Mouse (Mus musculus) cerebellum, adult 2 months (tissue): ENCODE measurements around the gene Itpr1. TPM values are rescaled to one million over a fixed set of nuclear protein-coding genes. Genes with fewer than 3 reads are reported as not detected.

Experiments
- DNase-seq, 2 experiments: peaks; one replicate each; pipeline ENCODE4 v3.0.0; 2021
- H3K27ac ChIP-seq: fragments of 200-500 bp; 2 replicates; pipeline ENCODE4 v1.5.1; 2012; ENCODE audit warnings: low read length, control low read depth, inconsistent platforms; ENCODE audit not compliant: insufficient read depth
- H3K27me3 ChIP-seq: fragments of 200-500 bp; 2 replicates; pipeline ENCODE4 v1.6.1; 2012; ENCODE audit warnings: inconsistent platforms, mild to moderate bottlenecking, low read length, moderate library complexity; ENCODE audit not compliant: control insufficient read depth, insufficient read depth
- H3K4me1 ChIP-seq: fragments of 200-500 bp; 2 replicates; pipeline ENCODE4 v1.6.1; 2011; ENCODE audit warnings: low read length; ENCODE audit not compliant: control insufficient read depth, insufficient read depth
- H3K4me3 ChIP-seq: fragments of 200-500 bp; replicated peaks from 2 replicates; pipeline ENCODE3; 2011; ENCODE audit warnings: mild to moderate bottlenecking, low read depth, low read length, control low read depth; ENCODE audit not compliant: insufficient read depth
- CTCF ChIP-seq: fragments of 200-500 bp; IDR thresholded peaks from 2 replicates; pipeline ENCODE4 v1.5.1; 2011; ENCODE audit warnings: low read depth, mild to moderate bottlenecking, control low read depth, low read length, moderate library complexity, borderline replicate concordance; ENCODE audit not compliant: insufficient read depth
- POLR2A ChIP-seq: fragments of 200-500 bp; IDR thresholded peaks from 2 replicates; pipeline ENCODE4 v1.6.1; 2011; ENCODE audit warnings: low read length, control low read depth, borderline replicate concordance; ENCODE audit not compliant: insufficient read depth
- WGBS: fragments of 180-500 bp; shearing (Covaris S2); methylation state at CpG from one replicate; pipeline ENCODE4 v1.1.7; 2018; 5-methylcytosine and 5-hydroxymethylcytosine counted together
- polyA plus RNA-seq: library from polyadenylated mRNA; depleted of rRNA; stranded (reverse); fragments of >200 nt; gene quantifications from 2 replicates; pipeline ENCODE4 v1.2.3, GENCODE M21; 2012

Itpr1 gene
- polyA plus RNA-seq, 1 experiment = 529 TPM

DNA sequence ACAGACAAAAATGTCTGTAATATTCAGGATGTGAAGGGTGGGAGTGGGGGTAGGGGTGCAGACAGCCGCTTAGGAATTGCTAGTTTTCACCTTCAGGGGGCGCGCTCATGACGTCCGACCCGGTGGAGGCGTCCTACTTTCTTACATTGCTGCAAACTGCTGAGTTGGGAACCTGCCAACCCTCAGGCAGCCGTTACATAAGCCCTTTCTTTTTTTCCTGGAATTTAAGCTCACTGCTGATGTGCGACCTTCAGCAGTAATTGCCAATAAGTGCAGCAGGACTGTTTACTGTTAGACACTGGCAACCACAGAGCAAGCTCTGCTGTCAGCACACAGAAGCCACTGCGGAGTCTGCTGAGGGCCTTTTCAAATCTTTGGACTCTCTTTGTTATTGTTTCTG is 213.9 kb downstream of the Itpr1 start:
- WGBS = 1% methylated on average over 10 of the region's 10 CpGs
- peak overlapping the region; percentile 50 for H3K4me3 ChIP-seq

DNA sequence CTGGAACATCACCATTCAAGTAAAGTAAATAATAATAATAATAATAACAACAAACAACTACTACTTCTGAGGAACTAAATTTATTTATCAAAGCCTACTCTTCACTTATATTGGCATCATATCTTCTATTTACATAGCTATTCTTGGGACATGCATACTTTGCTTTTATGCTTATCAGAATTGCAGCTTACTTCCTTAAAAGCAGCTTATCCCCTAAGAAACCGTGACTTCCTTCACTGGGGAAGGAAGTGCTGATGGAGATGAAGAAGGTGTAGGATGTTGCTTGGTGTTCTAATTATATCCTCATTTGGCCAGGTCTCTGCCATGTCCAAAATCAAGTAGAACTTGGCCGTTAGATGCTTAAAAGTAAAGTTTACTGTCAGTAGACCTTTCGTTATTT is 215.5 kb downstream of the Itpr1 start:
- TF ChIP-seq POLR2A (no peak), CTCF (no peak)
- Histone ChIP-seq H3K4me3 (no peak overlapping the region), H3K4me1 (peaks cover 5% of the 10 kb centered on the region), H3K27me3 (no peaks in the 10 kb centered on the region), H3K27ac (no peak overlapping the region)
- no peak for DNase-seq
- 95% methylated on average over 3 of the region's 3 CpGs for WGBS

More for the DNA sequence above, 213.9 kb downstream of the Itpr1 start:
- peak; percentile 92 to 93 for DNase-seq
- H3K27me3 ChIP-seq = no peaks in the 10 kb centered on the region
- TF ChIP-seq POLR2A (peak; percentile 13; the same call in 1 of the 2 replicates), CTCF (peak; percentile 78)
- H3K4me1 ChIP-seq = peaks cover 5% of the 10 kb centered on the region
- peak overlapping the region; percentile 78 for H3K27ac ChIP-seq

DNA sequence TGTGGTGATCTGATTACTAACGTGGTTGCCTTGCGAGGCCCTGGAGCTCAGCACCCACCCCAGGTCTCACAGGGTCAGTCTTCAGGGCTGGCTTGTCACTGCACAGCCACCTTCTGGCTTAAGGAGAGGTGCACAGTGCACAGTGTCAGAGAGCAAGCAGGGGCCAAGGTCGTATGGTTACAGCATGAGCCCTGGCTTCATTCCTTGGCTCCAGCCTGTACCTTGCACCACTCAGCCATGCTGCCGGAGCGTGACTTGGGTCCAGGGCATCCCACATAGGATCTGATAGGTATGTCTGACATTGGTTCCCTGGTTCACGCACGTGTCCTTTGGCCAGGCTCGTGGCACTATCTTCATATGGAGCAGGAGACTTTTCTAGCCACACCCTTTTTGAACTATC is 217.1 kb downstream of the Itpr1 start:
- TF ChIP-seq POLR2A = no peak
- no peak for TF ChIP-seq CTCF
- no peak for DNase-seq
- WGBS = 87% methylated on average over 8 of the region's 8 CpGs
- H3K4me3 ChIP-seq = no peak overlapping the region
- peaks cover 5% of the 10 kb centered on the region for H3K4me1 ChIP-seq
- no peak overlapping the region for H3K27ac ChIP-seq
- H3K27me3 ChIP-seq = no peaks in the 10 kb centered on the region

DNA sequence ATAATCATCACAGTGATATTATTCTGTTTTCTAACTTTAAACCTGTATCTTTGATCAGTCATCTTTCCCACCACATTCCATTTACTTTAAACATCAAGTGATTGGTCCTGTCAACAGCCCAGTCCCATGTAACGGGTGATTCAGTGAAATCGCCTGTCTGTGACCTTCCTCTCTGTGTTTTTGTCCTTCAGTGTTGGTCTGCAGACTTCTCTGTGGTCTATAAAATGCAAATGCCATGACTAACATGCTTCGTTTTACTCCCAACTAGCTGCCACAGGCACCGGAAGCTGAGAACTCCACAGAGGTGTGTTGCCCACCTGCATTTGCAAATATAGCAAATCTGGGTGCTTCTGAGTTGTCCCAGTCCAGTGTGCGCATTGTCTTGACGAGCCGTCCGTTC is 218.3 kb downstream of the Itpr1 start:
- Histone ChIP-seq H3K4me1 (peaks cover 5% of the 10 kb centered on the region), H3K27ac (no peak overlapping the region), H3K4me3 (no peak overlapping the region), H3K27me3 (no peaks in the 10 kb centered on the region)
- WGBS = 89% methylated on average over 8 of the region's 8 CpGs
- DNase-seq = no peak
- TF ChIP-seq CTCF (no peak), POLR2A (no peak)

DNA sequence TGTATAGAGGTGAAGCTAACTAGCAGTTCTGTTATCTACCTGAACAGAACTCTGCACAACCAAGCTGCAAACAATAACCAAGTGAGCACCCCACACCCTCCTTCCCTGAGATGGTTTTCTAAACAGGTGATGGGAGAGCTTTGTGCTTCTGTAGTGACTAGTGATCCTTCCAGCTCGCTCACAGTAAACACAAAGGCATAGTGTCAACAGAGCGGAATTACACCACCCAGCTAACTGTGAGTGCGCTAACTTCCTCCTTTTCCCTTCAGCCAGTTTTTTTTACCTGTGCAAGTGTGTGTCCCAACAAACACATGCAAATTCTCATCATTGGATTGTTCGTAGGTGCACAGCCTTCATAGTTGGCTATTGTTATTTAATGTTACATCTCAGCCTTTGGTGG is 219.9 kb downstream of the Itpr1 start:
- 96% methylated on average over 4 of the region's 4 CpGs for WGBS
- no peak for DNase-seq
- Histone ChIP-seq H3K27me3 (no peaks in the 10 kb centered on the region), H3K4me3 (no peak overlapping the region), H3K27ac (no peak overlapping the region), H3K4me1 (peaks cover 3% of the 10 kb centered on the region; the same call in 1 of the 2 replicates)
- TF ChIP-seq CTCF = no peak
- no peak for TF ChIP-seq POLR2A

DNA sequence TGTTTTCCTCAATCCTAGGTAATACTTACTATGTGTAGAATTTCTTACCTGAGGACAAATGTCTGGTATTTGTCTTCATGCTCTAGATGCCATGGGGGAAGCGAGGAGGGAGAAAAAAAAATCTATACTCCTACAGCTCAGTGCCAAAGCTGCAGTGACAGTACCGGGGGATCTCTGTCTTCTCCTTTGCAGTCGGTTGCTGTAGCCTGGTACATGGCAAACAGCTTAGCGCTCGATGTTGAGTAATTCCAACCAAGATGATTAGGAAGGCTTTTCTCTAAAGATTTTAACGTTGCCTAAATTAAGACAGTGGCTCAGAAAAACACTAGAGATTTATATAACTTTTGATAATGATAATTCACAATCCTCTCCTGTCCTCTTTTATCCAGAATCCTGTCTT is 221.9 kb downstream of the Itpr1 start:
- TF ChIP-seq CTCF (no peak), POLR2A (no peak)
- no peak for DNase-seq
- WGBS = 84% methylated on average over 6 of the region's 6 CpGs
- no peak overlapping the region for H3K27ac ChIP-seq
- H3K4me1 ChIP-seq = peaks cover 3% of the 10 kb centered on the region; the same call in 1 of the 2 replicates
- H3K27me3 ChIP-seq = no peaks in the 10 kb centered on the region
- no peak overlapping the region for H3K4me3 ChIP-seq

DNA sequence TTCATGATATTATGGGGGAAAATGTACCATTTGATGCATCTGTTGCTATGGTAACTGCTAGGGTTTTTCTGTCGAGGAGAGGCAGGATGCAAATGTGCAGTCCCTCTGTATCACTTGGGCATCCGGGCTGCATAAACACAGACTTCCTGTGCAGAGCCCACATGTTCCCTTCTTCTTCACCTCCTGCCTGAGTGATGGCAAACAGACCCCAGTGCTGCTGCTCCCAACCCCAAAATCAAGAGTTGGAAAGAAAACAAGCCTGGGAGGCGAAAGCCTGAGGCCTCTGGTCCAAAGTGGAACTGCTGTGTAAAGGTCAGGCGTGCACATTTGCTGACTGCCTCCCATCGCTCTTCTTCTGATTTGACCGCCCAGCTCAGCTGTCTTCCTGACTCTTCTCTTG is 222.6 kb downstream of the Itpr1 start:
- no peak for DNase-seq
- Histone ChIP-seq H3K4me3 (no peak overlapping the region), H3K27ac (no peak overlapping the region), H3K4me1 (no peaks in the 10 kb centered on the region), H3K27me3 (no peaks in the 10 kb centered on the region)
- TF ChIP-seq POLR2A (no peak), CTCF (no peak)
- WGBS = 70% methylated on average over 6 of the region's 6 CpGs

DNA sequence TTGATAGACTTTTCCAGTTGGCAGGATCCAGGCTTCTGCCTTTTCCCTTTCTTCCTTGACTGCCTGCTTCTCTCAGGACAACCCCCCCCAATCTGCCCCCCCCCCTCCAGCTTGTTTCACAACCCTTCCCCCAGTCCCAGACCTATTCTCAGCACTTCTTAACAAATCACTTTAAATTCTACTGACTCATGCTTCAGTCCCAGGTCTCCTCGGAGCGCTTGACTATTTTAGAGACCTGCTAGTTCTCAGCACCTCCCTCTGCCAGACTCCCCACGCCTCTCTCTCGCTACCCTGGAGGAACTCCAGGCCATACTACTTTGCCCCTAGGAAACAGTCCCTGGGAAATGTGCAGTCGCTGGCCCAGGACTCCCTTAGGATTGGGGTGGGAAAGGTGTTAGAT is 223.7 kb downstream of the Itpr1 start:
- Histone ChIP-seq H3K4me3 (no peak overlapping the region), H3K27me3 (no peaks in the 10 kb centered on the region), H3K27ac (no peak overlapping the region), H3K4me1 (no peaks in the 10 kb centered on the region)
- no peak for DNase-seq
- TF ChIP-seq POLR2A (no peak), CTCF (no peak)
- 49% methylated on average over 5 of the region's 5 CpGs for WGBS
